Mouse (Mus musculus) stomach, postnatal 0 days (tissue): ENCODE measurements around the gene Gm49393. TPM values are rescaled to one million over a fixed set of nuclear protein-coding genes. Genes with fewer than 3 reads are reported as not detected.
"Not testable (repeated sequence)": the region's sequence is repeated elsewhere in the genome, so short reads cannot be mapped to it uniquely, and the experiment has no call there.

ENCODE experiments used
- ATAC-seq: fragments of 200-750 bp; cut with Nextera tagmentation; 2 replicates; pipeline ENCODE4 v1.8.0; 2017; ENCODE audit not compliant: low FRiP score, low TSS enrichment
- DNase-seq: peaks from one replicate; pipeline ENCODE4 v3.0.0-alpha.2; 2016; ENCODE audit warnings: low spot score
- H3K27ac ChIP-seq: fragments of 300-500 bp; sonication (generic); replicated peaks from 2 replicates; pipeline ENCODE4 v1.5.1; 2014; ENCODE audit warnings: mild to moderate bottlenecking, control low read depth
- H3K27me3 ChIP-seq: fragments of 300-500 bp; sonication (generic); 2 replicates; pipeline ENCODE4 v1.6.1; 2014; ENCODE audit warnings: low read length; ENCODE audit not compliant: control insufficient read depth, insufficient read depth
- H3K36me3 ChIP-seq: fragments of 300-500 bp; sonication (generic); 2 replicates; pipeline ENCODE4 v1.6.1; 2014; ENCODE audit warnings: low read length, mixed read lengths; ENCODE audit not compliant: control insufficient read depth, insufficient read depth
- H3K4me1 ChIP-seq: fragments of 300-500 bp; sonication (generic); replicated peaks from 2 replicates; pipeline ENCODE4 v1.6.1; 2014; ENCODE audit warnings: antibody characterized with exemption; ENCODE audit not compliant: control insufficient read depth, insufficient read depth
- H3K4me2 ChIP-seq: fragments of 300-500 bp; sonication (generic); replicated peaks from 2 replicates; pipeline ENCODE4 v1.6.1; 2014; ENCODE audit warnings: low read depth, mild to moderate bottlenecking, control low read depth, moderate library complexity
- H3K4me3 ChIP-seq: fragments of 300-500 bp; sonication (generic); 2 replicates; pipeline ENCODE4 v1.5.1; 2014; ENCODE audit warnings: low read depth, low read length, control low read depth
- H3K9ac ChIP-seq: fragments of 300-500 bp; sonication (generic); 2 replicates; pipeline ENCODE4 v1.6.1; 2014; ENCODE audit warnings: mild to moderate bottlenecking, low read length, control low read depth, mixed read lengths
- H3K9me3 ChIP-seq: fragments of 300-500 bp; sonication (generic); 2 replicates; pipeline ENCODE4 v1.6.1; 2016; ENCODE audit warnings: low read length; ENCODE audit not compliant: control insufficient read depth
- CTCF ChIP-seq: IDR thresholded peaks from 2 replicates; pipeline ENCODE4 v1.5.1; 2016; ENCODE audit warnings: antibody characterized with exemption, low read depth, mild to moderate bottlenecking, moderate library complexity
- EP300 ChIP-seq: optimal IDR thresholded peaks from 2 replicates; pipeline ENCODE3; 2016; ENCODE audit warnings: antibody characterized with exemption
- WGBS: fragments of 180-500 bp; shearing (Covaris S2); extraction: QIAGEN DNeasy Blood & Tissue Kit; methylation state at CpG from one replicate; pipeline ENCODE4 v1.1.7; 2014; 5-methylcytosine and 5-hydroxymethylcytosine counted together
- polyA plus RNA-seq: library from polyadenylated mRNA; unstranded; fragments of >200 nt; fragmentation: Nextera tagmentation; extraction: Ambion mirVana; gene quantifications from 2 replicates; pipeline ENCODE4 v1.2.1, GENCODE M21; 2015

The Gm49393 gene
- polyA plus RNA-seq, 1 experiment from 2014 or later: 0.41 TPM

DNA sequence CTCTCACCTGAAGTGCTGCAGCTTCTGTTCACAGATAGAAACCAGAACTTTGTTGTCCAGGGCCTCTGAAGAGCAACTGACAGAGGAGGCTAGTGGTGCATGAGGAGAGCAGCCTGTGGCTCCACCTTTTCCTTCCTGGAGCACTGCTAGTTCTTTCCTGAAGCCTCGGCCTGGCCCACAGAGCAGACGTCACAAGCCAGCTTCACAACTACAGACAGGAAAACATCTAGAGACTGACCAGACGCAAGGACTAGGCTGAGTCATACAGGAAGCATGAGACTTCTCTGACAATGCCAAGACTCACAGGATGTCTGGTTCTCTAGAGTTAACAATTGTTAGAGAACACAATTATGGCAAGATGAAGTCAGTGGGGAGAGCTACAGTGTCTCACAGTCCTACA is 38.1 kb downstream of the Gm49393 start, which contains the start of gene Ctla2b:
TSS of gene Ctla2b (minus strand) at position 120 of the 400 bp plus-strand sequence.
- H3K9me3 ChIP-seq: no peaks in the 10 kb centered on the region
- no peaks in the 10 kb centered on the region for H3K27me3 ChIP-seq
- H3K36me3 ChIP-seq: no peaks in the 10 kb centered on the region
- no peak within 1 kb of the TSS for H3K4me3 ChIP-seq
- DNase-seq (no peak), ATAC-seq (peak; percentile 57; the same call in 1 of the 2 replicates)
- TF ChIP-seq EP300 (no peak), CTCF (no peak)
- WGBS: 41% methylated on average over 3 of the region's 3 CpGs
- no peak within 1 kb of the TSS for H3K9ac ChIP-seq
- no peak within 1 kb of the TSS for H3K4me2 ChIP-seq
- no peak within 1 kb of the TSS for H3K27ac ChIP-seq
- H3K4me1 ChIP-seq: no peaks in the 10 kb centered on the region

DNA sequence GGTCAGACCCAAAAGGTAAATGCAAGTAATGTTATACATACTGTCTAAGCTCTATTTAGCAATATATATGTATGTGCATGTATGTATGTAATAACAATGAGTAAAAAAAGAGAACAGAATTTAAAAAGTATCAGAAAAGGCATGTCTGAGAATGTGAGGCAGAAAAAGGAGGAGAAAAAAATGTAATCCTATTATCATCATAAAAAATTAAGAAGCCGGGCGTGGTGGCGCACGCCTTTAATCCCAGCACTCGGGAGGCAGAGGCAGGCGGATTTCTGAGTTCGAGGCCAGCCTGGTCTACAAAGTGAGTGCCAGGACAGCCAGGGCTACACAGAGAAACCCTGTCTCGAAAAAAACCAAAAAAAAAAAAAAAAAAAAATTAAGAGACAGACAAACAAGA is 38.6 kb downstream of the Gm49393 start, which contains the start of gene Gm49392:
TSS of gene Gm49392 (minus strand) at position 101 of the 400 bp plus-strand sequence.
- H3K9ac ChIP-seq, H3K4me2 ChIP-seq, H3K4me1 ChIP-seq, ATAC-seq, H3K36me3 ChIP-seq, H3K9me3 ChIP-seq, H3K27ac ChIP-seq, H3K4me3 ChIP-seq, H3K27me3 ChIP-seq, DNase-seq: not testable (repeated sequence)
- WGBS: 97% methylated on average over 6 of the region's 8 CpGs

DNA sequence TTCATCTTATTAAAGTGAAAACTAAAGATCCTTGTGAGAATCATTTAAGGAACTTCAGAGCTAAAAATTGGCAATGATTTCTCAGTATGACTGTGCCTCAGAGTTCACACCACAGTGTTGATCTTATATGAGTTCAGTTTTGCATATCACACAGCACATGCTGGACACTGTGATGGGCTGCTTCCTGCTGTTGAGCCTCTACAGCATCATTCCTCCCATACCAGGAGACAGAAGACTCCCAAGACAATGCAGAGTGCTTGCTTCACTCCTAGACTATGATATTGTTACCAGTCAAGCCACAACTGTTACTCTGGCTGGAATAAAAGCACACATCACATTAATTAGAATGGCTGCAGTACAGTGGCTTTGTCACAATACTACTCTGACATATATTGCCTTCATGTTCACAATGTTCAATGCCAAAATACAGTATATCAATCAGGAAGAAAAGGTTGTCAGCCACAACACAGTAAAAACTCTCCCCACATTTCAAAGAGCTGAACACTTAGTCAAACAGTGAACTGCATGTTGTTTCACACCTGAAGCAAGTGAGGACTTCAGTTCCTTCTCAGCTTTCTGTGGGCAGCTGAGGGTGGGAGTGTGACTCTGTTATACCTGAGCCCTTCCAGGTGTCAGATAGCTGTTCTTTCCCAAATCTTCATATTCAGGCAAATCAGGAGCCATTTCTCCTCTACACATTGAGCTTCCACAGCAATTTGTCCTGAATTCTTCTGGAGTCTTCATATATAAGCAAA is 39.8 kb downstream of the Gm49393 start:
- DNase-seq: no peak
- H3K4me3 ChIP-seq: no peak overlapping the region

DNA sequence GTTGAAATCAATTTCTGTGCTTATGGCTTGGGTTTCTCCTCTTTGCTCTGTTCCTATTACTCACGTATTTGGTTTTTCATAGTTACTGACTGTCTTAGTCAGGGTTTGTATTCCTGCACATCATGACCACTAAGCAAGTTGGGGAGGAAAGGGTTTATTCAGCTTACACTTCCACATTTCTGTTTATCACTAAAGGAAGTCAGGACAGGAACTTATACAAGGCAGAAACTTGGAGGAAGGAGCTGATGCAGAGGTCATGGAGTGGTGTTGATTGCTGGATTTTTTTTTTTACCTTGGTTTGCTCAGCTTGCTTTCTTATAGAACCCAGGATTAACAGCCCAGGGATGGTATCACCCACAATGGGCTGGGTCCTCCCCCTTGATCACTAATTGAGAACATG is 43.1 kb downstream of the Gm49393 start:
- H3K4me2 ChIP-seq: no peak overlapping the region
- TF ChIP-seq CTCF (no peak), EP300 (no peak)
- no peaks in the 10 kb centered on the region for H3K36me3 ChIP-seq
- DNase-seq: no peak
- H3K27me3 ChIP-seq: no peaks in the 10 kb centered on the region
- H3K4me3 ChIP-seq: no peak overlapping the region
- H3K9ac ChIP-seq: no peak overlapping the region
- WGBS: 83% methylated on average over 1 of the region's 1 CpGs
- no peak overlapping the region for H3K27ac ChIP-seq
- no peaks in the 10 kb centered on the region for H3K4me1 ChIP-seq
- no peak for ATAC-seq
- H3K9me3 ChIP-seq: no peaks in the 10 kb centered on the region

More for the DNA sequence above, 39.8 kb downstream of the Gm49393 start:
- Histone ChIP-seq H3K4me1 (no peaks in the 10 kb centered on the region), H3K27ac (no peak overlapping the region), H3K9ac (no peak overlapping the region), H3K9me3 (no peaks in the 10 kb centered on the region), H3K4me2 (no peak overlapping the region), H3K27me3 (no peaks in the 10 kb centered on the region), H3K36me3 (no peaks in the 10 kb centered on the region)
- TF ChIP-seq CTCF (no peak), EP300 (no peak)
- ATAC-seq: no peak

DNA sequence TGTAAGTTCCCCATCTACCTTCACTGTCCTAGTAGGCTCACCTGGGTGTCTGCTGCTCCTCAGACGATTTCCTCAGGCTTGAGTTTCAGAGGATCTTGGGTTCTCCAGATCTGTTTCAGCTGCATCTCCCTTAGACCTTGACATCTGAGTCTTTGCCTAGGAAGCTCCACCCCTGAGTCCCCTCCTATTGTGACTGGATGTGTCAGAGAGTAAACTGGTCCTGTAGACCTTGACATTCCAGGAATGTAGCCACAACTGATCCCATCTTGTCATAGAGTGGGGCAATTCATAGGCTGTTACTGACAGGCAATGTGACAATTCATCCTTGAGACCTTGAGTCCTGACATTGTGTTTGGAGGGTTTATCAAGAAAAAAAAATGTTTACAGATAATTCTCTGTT is 71.1 kb downstream of the Gm49393 start, which contains the start of gene 4930486L24Rik:
TSS of gene 4930486L24Rik (minus strand) at position 195 of the 400 bp plus-strand sequence.
- no peak within 1 kb of the TSS for H3K9ac ChIP-seq
- H3K27ac ChIP-seq: no peak within 1 kb of the TSS
- DNase-seq: no peak
- H3K4me1 ChIP-seq: no peaks in the 10 kb centered on the region
- no peak within 1 kb of the TSS for H3K4me3 ChIP-seq
- no peak for ATAC-seq
- H3K36me3 ChIP-seq: no peaks in the 10 kb centered on the region
- TF ChIP-seq CTCF: no peak
- TF ChIP-seq EP300: no peak
- 50% methylated on average over 1 of the region's 1 CpGs for WGBS
- no peaks in the 10 kb centered on the region for H3K27me3 ChIP-seq
- H3K4me2 ChIP-seq: no peak within 1 kb of the TSS
- no peaks in the 10 kb centered on the region for H3K9me3 ChIP-seq

DNA sequence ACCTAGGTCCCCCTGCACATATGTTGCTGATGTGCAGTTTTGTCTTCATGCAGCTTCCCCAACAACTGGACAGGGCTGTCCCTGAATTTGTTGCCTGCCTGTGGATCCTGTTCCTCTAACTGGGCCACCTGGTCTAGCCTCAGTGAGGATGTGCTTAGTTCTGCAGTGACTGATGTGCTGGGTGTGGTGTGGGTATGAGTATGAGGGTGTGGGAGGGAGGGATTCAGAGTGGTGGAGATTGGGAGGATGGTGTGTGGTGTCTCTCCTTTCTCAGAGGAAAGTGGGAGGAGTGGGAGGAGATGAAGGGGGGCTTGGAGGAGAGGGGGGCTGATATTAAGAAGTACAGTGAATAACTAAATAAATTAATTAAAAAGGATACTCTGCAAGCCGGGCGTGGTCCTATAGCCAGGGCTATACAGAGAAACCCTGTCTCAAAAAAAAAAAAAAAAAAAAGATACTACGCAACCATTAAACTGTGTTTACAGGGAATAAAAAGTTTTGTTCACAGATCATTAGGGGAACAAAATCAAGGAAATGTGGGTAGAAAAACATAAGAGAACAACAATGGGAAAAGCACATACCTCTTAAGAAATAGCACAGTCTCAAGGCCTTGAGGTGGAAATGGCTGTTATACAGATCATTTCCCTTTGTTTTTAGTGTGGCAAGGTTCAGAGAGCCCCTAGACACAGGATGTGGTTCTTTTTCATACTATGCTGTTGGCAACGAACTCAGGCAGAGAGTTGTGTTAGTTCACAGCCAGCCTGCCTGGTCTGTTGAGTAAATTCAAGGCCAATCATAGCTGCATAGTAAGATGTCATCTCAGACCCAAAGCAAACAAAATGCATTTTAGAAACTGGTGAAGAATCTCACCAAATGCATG is 86.9 kb downstream of the Gm49393 start:
- WGBS: 74% methylated on average over 4 of the region's 4 CpGs
- no peak for ATAC-seq

More for the DNA sequence above, 86.9 kb downstream of the Gm49393 start:
- no peaks in the 10 kb centered on the region for H3K4me1 ChIP-seq
- no peak for DNase-seq
- H3K9me3 ChIP-seq: no peaks in the 10 kb centered on the region
- H3K27ac ChIP-seq: peak overlapping the region; percentile 63; the same call in 1 of the 2 replicates
- H3K27me3 ChIP-seq: no peaks in the 10 kb centered on the region
- TF ChIP-seq EP300 (no peak), CTCF (no peak)
- no peak overlapping the region for H3K9ac ChIP-seq
- no peak overlapping the region for H3K4me2 ChIP-seq
- no peaks in the 10 kb centered on the region for H3K36me3 ChIP-seq
- no peak overlapping the region for H3K4me3 ChIP-seq
